Comparison of ENCODE assay signal across 10 mouse cellular contexts in the genomic region with DNA sequence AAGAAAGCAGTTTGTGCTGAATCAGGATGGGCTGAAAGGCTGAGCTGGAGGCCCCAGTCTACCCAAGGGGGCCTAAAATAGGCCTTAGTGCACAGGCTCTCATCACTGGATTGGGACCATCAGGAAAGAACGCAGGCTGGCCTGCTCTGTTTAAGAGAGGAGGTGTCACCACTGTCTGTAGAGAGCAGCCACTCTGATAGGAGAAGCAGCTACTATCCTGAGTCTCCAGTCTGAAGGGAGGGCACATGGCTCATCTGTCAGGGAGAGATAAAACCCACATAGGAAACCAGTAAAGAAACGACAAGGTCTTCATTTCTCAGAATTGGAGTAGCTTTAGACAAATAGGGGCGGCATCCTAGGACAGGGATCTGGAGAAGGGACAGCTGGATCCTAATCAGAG. TPM values are rescaled to one million over a fixed set of nuclear protein-coding genes. Genes with fewer than 3 reads are reported as not detected.
DNase-seq lines count a peak whose midpoint lies in the region; ATAC-seq and TF ChIP-seq lines count a peak whose summit lies in the region.
"Had no signal": no experiment of that assay in that cellular context is flagged by ENCODE, and none has a peak within 500 bp of the region (broad histone marks: within the 10 kb centered on the region; RNA-seq: fewer than 3 reads in every experiment).

No protein-coding gene starts in this region.

- WGBS in heart, embryonic 14.5 days, result 27% methylated on average over 3 of the region's 3 CpGs
- 41% methylated on average over 3 of the region's 3 CpGs for WGBS in forebrain, embryonic 14.5 days
- WGBS in liver, embryonic 13.5 days (ENCODE audit: insufficient replicate concordance), result 6% methylated on average over 3 of the region's 3 CpGs
- 16% methylated on average over 3 of the region's 3 CpGs for WGBS in thymus, adult 2 months

- 0 out of 4 replicates have a peak overlapping the region, but pooled peaks of 1 of the 2 experiments have one; percentile 35 for H3K27ac ChIP-seq in heart, embryonic 14.5 days (replicated peaks in 1 of 2; ENCODE audit: control insufficient read depth in 1 of 2, insufficient read depth in 1 of 2, low read depth in 2 of 2, low read length in 2 of 2)
- H3K27ac ChIP-seq in forebrain, embryonic 14.5 days (ENCODE audit: low read depth, low read length), result 0 out of 2 replicates have a peak overlapping the region, but pooled peaks have one; percentile 55
- peak overlapping the region; percentile 100 for H3K27ac ChIP-seq in liver, embryonic 13.5 days
- H3K27ac ChIP-seq in thymus, adult 2 months (ENCODE audit: control insufficient read depth, insufficient read depth, low read length), result no peak overlapping the region

- H3K36me3 ChIP-seq in heart, embryonic 14.5 days (ENCODE audit: control insufficient read depth, insufficient read depth, low read length), result peaks cover 6% of the 10 kb centered on the region; the same call in 1 of the 2 replicates
- H3K36me3 ChIP-seq in forebrain, embryonic 14.5 days (ENCODE audit: control insufficient read depth, insufficient read depth, low read length), result peaks cover 27% of the 10 kb centered on the region
- peaks cover 44% of the 10 kb centered on the region for H3K36me3 ChIP-seq in liver, embryonic 13.5 days
- no peaks in the 10 kb centered on the region for H3K36me3 ChIP-seq in thymus, adult 2 months (ENCODE audit: control insufficient read depth, insufficient read depth, low read length)

- no peak for TF ChIP-seq POLR2A in thymus, adult 2 months (IDR thresholded peaks at IDR 0.05; ENCODE audit: control insufficient read depth, extremely low read depth, insufficient read depth, low read length, poor library complexity)

- no peaks in the 10 kb centered on the region for H3K27me3 ChIP-seq in heart, embryonic 14.5 days (ENCODE audit: control insufficient read depth, insufficient read depth, low read length)
- H3K27me3 ChIP-seq in forebrain, embryonic 14.5 days (replicated peaks; ENCODE audit: control insufficient read depth, insufficient read depth, low read length), result no peaks in the 10 kb centered on the region
- H3K27me3 ChIP-seq in liver, embryonic 13.5 days, result peaks cover 3% of the 10 kb centered on the region; the same call in 1 of the 2 replicates
- H3K27me3 ChIP-seq in thymus, adult 2 months (ENCODE audit: control insufficient read depth, insufficient read depth, low read length), result peaks cover 16% of the 10 kb centered on the region

- no peak overlapping the region for H3K4me3 ChIP-seq in heart, embryonic 14.5 days (ENCODE audit: control insufficient read depth in 1 of 2, insufficient read depth in 1 of 2, low read depth in 1 of 2, low read length in 2 of 2)
- H3K4me3 ChIP-seq in forebrain, embryonic 14.5 days (ENCODE audit: low read depth, low read length), result peak overlapping the region; percentile 91
- H3K4me3 ChIP-seq in liver, embryonic 13.5 days (replicated peaks), result peak overlapping the region; percentile 89
- H3K4me3 ChIP-seq in thymus, adult 2 months (ENCODE audit: control insufficient read depth, insufficient read depth, low read length), result no peak overlapping the region

- 0 out of 2 replicates have a peak overlapping the region, but pooled peaks have one; percentile 18 for H3K9ac ChIP-seq in heart, embryonic 14.5 days (ENCODE audit: low read length)
- peak overlapping the region; percentile 99 for H3K9ac ChIP-seq in forebrain, embryonic 14.5 days (ENCODE audit: low read length)
- peak overlapping the region; percentile 99 for H3K9ac ChIP-seq in liver, embryonic 13.5 days

- no peak for TF ChIP-seq CTCF in thymus, adult 2 months (IDR thresholded peaks at IDR 0.05; ENCODE audit: borderline replicate concordance, control insufficient read depth, extremely low read depth, insufficient read depth, low read length, poor library complexity)

- peaks cover 27 to 39% of the 10 kb centered on the region in 2 experiments for H3K4me1 ChIP-seq in heart, embryonic 14.5 days (ENCODE audit: control insufficient read depth in 2 of 2, insufficient read depth in 2 of 2, low read length in 2 of 2)
- peaks cover 40% of the 10 kb centered on the region for H3K4me1 ChIP-seq in forebrain, embryonic 14.5 days (ENCODE audit: control insufficient read depth, insufficient read depth, low read length)
- peaks cover 78% of the 10 kb centered on the region for H3K4me1 ChIP-seq in liver, embryonic 13.5 days (replicated peaks)
- peaks cover 8% of the 10 kb centered on the region for H3K4me1 ChIP-seq in thymus, adult 2 months (replicated peaks; ENCODE audit: control insufficient read depth, insufficient read depth, low read length)

- ATAC-seq in heart, embryonic 14.5 days (ENCODE audit: insufficient number of reproducible peaks, insufficient read depth, low FRiP score, low read depth), result no peak
- no peak for ATAC-seq in forebrain, embryonic 14.5 days
- ATAC-seq in liver, embryonic 13.5 days (ENCODE audit: low read depth), result peak; percentile 97

- no peak for DNase-seq in heart, adult 8-10 months (ENCODE audit: low spot score)
- no peak for DNase-seq in forebrain, embryonic 14.5 days (ENCODE audit: low spot score)
- peak; percentile 90 for DNase-seq in liver, embryonic 13.5 days
- DNase-seq in spleen, postnatal 10 days (ENCODE audit: low spot score in 2 of 2), result peak; percentile 80 to 85
- DNase-seq in thymus, adult 2 months, result no peak
- DNase-seq in right cerebral cortex, postnatal 4 days, result no peak
- DNase-seq in adrenal gland, adult 18-20 months (ENCODE audit: low spot score in 2 of 2), result no peak
- DNase-seq: gastrocnemius, postnatal 10 days had no signal

- H3K4me2 ChIP-seq in heart, embryonic 14.5 days (ENCODE audit: low read length), result peak overlapping the region; percentile 92
- H3K4me2 ChIP-seq in forebrain, embryonic 14.5 days (ENCODE audit: low read length), result peak overlapping the region; percentile 92
- H3K4me2 ChIP-seq in liver, embryonic 13.5 days, result peak overlapping the region; percentile 83

- no peaks in the 10 kb centered on the region for H3K9me3 ChIP-seq in heart, embryonic 14.5 days (ENCODE audit: control insufficient read depth, low read length)
- no peaks in the 10 kb centered on the region for H3K9me3 ChIP-seq in forebrain, embryonic 14.5 days (replicated peaks; ENCODE audit: control insufficient read depth, low read length)
- H3K9me3 ChIP-seq in liver, embryonic 13.5 days (replicated peaks), result no peaks in the 10 kb centered on the region

RNA-seq across cellular contexts. Expression of a gene that starts 2.4 kb away (rescaled TPM):
- polyA plus RNA-seq in heart, embryonic 14.5 days (2014; fragmentation: Nextera tagmentation; extraction: Ambion mirVana), result 8.5 and 10.1 TPM in 2 replicates
- total RNA-seq in heart, adult 8-10 months (2022), result 1 to 10 TPM in 2 of 4 experiments, under 1 TPM in 2; 0.72 to 1.1 (median 0.96) TPM
- 81.7 and 96.5 TPM in 2 replicates for polyA plus RNA-seq in forebrain, embryonic 14.5 days (2014; fragmentation: Nextera tagmentation; extraction: Ambion mirVana)
- 35.4 and 36.3 TPM in 2 replicates for polyA plus RNA-seq in liver, embryonic 13.5 days (2015; fragmentation: Nextera tagmentation; extraction: Ambion mirVana)
- 9.3 and 10.1 TPM in 2 replicates for polyA plus RNA-seq in thymus, adult 2 months (2012; rRNA removed)
- total RNA-seq in adrenal gland, adult 18-20 months (2021), result 1 to 10 TPM; 3.7 TPM

RNA-seq across cellular contexts. Expression of a gene that starts 21.2 kb away (rescaled TPM):
- polyA plus RNA-seq in heart, embryonic 14.5 days (2014; fragmentation: Nextera tagmentation; extraction: Ambion mirVana), result 8.1 and 8.6 TPM in 2 replicates
- total RNA-seq in heart, adult 8-10 months (2022), result 10 to 100 TPM; 43.9 to 47.4 (median 45.6) TPM
- 20.8 and 21.8 TPM in 2 replicates for polyA plus RNA-seq in forebrain, embryonic 14.5 days (2014; fragmentation: Nextera tagmentation; extraction: Ambion mirVana)
- 10.0 and 10.6 TPM in 2 replicates for polyA plus RNA-seq in liver, embryonic 13.5 days (2015; fragmentation: Nextera tagmentation; extraction: Ambion mirVana)
- 112 and 127 TPM in 2 replicates for polyA plus RNA-seq in thymus, adult 2 months (2012; rRNA removed)
- total RNA-seq in adrenal gland, adult 18-20 months (2021), result 100 to 1,000 TPM; 107 to 115 TPM

RNA-seq across cellular contexts. Expression of a gene that starts 29.1 kb away (rescaled TPM):
- 112 and 113 TPM in 2 replicates for polyA plus RNA-seq in heart, embryonic 14.5 days (2014; fragmentation: Nextera tagmentation; extraction: Ambion mirVana)
- total RNA-seq in heart, adult 8-10 months (2022), result 100 to 1,000 TPM; 469 to 545 (median 504) TPM
- polyA plus RNA-seq in forebrain, embryonic 14.5 days (2014; fragmentation: Nextera tagmentation; extraction: Ambion mirVana), result 20.1 and 24.2 TPM in 2 replicates
- polyA plus RNA-seq in liver, embryonic 13.5 days (2015; fragmentation: Nextera tagmentation; extraction: Ambion mirVana), result 5.8 and 8.6 TPM in 2 replicates
- polyA plus RNA-seq in thymus, adult 2 months (2012; rRNA removed), result 47.7 and 55.0 TPM in 2 replicates
- 100 to 1,000 TPM in 1 of 2 experiments, 10 to 100 TPM in 1; 84.1 to 111 TPM for total RNA-seq in adrenal gland, adult 18-20 months (2021)

RNA-seq across cellular contexts. Expression of a gene that starts 35.9 kb away (rescaled TPM):
- 34.6 and 36.7 TPM in 2 replicates for polyA plus RNA-seq in heart, embryonic 14.5 days (2014; fragmentation: Nextera tagmentation; extraction: Ambion mirVana)
- total RNA-seq in heart, adult 8-10 months (2022), result 100 to 1,000 TPM; 202 to 221 (median 208) TPM
- polyA plus RNA-seq in forebrain, embryonic 14.5 days (2014; fragmentation: Nextera tagmentation; extraction: Ambion mirVana), result not detected in 2 replicates
- polyA plus RNA-seq in liver, embryonic 13.5 days (2015; fragmentation: Nextera tagmentation; extraction: Ambion mirVana), result 0.21 and 0.28 TPM in 2 replicates
- 6.3 and 59.1 TPM in 2 replicates for polyA plus RNA-seq in thymus, adult 2 months (2012; rRNA removed)
- total RNA-seq in adrenal gland, adult 18-20 months (2021), result under 1 TPM in 1 of 2 experiments, not detected in 1; 0.80 TPM
- polyA plus RNA-seq: liver, adult 2 months had no signal

RNA-seq across cellular contexts. Expression of a gene that starts 44.7 kb away (rescaled TPM):
- 0.24 TPM in 2 replicates for polyA plus RNA-seq in heart, embryonic 14.5 days (2014; fragmentation: Nextera tagmentation; extraction: Ambion mirVana)
- not detected for total RNA-seq in heart, adult 8-10 months (2022)
- polyA plus RNA-seq in forebrain, embryonic 14.5 days (2014; fragmentation: Nextera tagmentation; extraction: Ambion mirVana), result not detected in 2 replicates
- not detected in 2 replicates for polyA plus RNA-seq in liver, embryonic 13.5 days (2015; fragmentation: Nextera tagmentation; extraction: Ambion mirVana)
- polyA plus RNA-seq in thymus, adult 2 months (2012; rRNA removed), result 0.12 TPM in 1 of 2 replicates, not detected in the other
- total RNA-seq in adrenal gland, adult 18-20 months (2021), result not detected
- total RNA-seq: gastrocnemius, postnatal 10 days; liver, adult 2 months had no signal
- polyA plus RNA-seq: liver, adult 2 months had no signal

Comparison
In these comparisons a context has a peak if more than half of its experiments do, and no peak if none do; other contexts are left out.
1. H3K4me3 ChIP-seq: peak in forebrain, embryonic 14.5 days (single experiment) and liver, embryonic 13.5 days (single experiment); none in heart, embryonic 14.5 days (0 of 2) and thymus, adult 2 months (single experiment).
2. H3K9ac ChIP-seq: peak in every context shown above with its lines; median percentile 99 in forebrain, embryonic 14.5 days; 99 in liver, embryonic 13.5 days; 18 in heart, embryonic 14.5 days.
3. DNase-seq: peak in liver, embryonic 13.5 days (single experiment) and spleen, postnatal 10 days (2 of 2); none in heart, adult 8-10 months (single experiment), forebrain, embryonic 14.5 days (single experiment), thymus, adult 2 months (single experiment), right cerebral cortex, postnatal 4 days (single experiment) and adrenal gland, adult 18-20 months (0 of 2).
4. Peak in every context shown above with its lines, with median percentiles within 50 percentile points of each other: H3K4me2 ChIP-seq.